Mouse (Mus musculus) small intestine, adult 2 months (tissue): Measurements from ENCODE around the gene Mcu. TPM values are rescaled to one million over a fixed set of nuclear protein-coding genes. Genes with fewer than 3 reads are reported as not detected.
A peak's percentile ranks its signal among the peaks of the same experiment; 100 is the strongest.

ENCODE experiments used
- H3K27ac ChIP-seq: fragments of 200-500 bp; 2 replicates; pipeline ENCODE4 v1.5.1; 2012; ENCODE audit warnings: low read depth, low read length, control low read depth, inconsistent platforms; ENCODE audit not compliant: insufficient read depth
- H3K27me3 ChIP-seq: fragments of 200-500 bp; 2 replicates; pipeline ENCODE4 v1.6.1; 2012; ENCODE audit warnings: mild to moderate bottlenecking, moderate library complexity, low read length, inconsistent platforms; ENCODE audit not compliant: control insufficient read depth, insufficient read depth
- H3K36me3 ChIP-seq: fragments of 200-500 bp; 2 replicates; pipeline ENCODE4 v1.6.1; 2012; ENCODE audit warnings: mild to moderate bottlenecking, low read length, control low read depth, inconsistent platforms; ENCODE audit not compliant: control insufficient read depth, insufficient read depth
- H3K4me1 ChIP-seq: fragments of 200-500 bp; 2 replicates; pipeline ENCODE4 v1.6.1; 2012; ENCODE audit warnings: low read length, inconsistent platforms, mixed read lengths; ENCODE audit not compliant: control insufficient read depth, insufficient read depth, insufficient read length
- H3K4me3 ChIP-seq: fragments of 200-500 bp; 2 replicates; pipeline ENCODE4 v1.5.1; 2012; ENCODE audit warnings: low read depth, mild to moderate bottlenecking, control low read depth, inconsistent platforms, low read length, moderate library complexity
- CTCF ChIP-seq: fragments of 200-500 bp; IDR thresholded peaks from 2 replicates; pipeline ENCODE4 v1.5.1; 2012; ENCODE audit warnings: low read depth, mild to moderate bottlenecking, control low read depth, inconsistent platforms, low read length, moderate library complexity, mixed read lengths; ENCODE audit not compliant: insufficient replicate concordance, insufficient read length; ENCODE audit errors: extremely low read depth
- POLR2A ChIP-seq: fragments of 200-500 bp; IDR thresholded peaks from 2 replicates; pipeline ENCODE4 v1.6.1; 2012; ENCODE audit warnings: low read depth, mild to moderate bottlenecking, control low read depth, inconsistent platforms, low read length, moderate library complexity
- WGBS: fragments of 180-500 bp; shearing (Covaris S2); methylation state at CpG from one replicate; pipeline ENCODE4 v1.1.7; 2018; 5-methylcytosine and 5-hydroxymethylcytosine counted together
- polyA plus RNA-seq: library from polyadenylated mRNA; depleted of rRNA; stranded (reverse); fragments of >200 nt; gene quantifications from 2 replicates; pipeline ENCODE4 v1.2.3, GENCODE M21; 2012

The Mcu gene
- polyA plus RNA-seq, 1 experiment, result 87.5 TPM

DNA sequence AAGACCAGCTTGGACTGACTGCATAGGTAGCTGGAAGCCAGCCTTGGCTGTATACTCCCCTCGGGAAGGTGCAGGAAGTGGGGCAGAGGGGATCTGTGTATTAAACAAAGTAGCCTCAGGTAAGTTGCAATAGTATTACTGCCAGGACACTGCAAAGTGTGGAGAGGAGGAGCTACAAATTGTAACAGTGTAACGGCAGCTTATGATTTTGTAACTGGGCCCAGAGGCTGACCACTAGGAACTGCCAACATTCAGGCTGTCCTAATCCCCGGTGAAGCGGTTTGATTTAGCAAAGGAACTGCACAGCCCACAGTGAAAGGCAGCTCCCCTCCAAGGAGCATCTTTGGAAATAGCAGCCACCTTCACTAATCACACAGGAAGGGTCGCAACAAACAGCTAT lies 3.2 kb downstream of the Mcu start:
- Histone ChIP-seq H3K27me3 (no peaks in the 10 kb centered on the region), H3K4me3 (no peak overlapping the region), H3K4me1 (peaks cover 14% of the 10 kb centered on the region; the same call in 1 of the 2 replicates), H3K36me3 (no peaks in the 10 kb centered on the region), H3K27ac (no peak overlapping the region)
- WGBS, result 63% methylated on average over 5 of the region's 5 CpGs
- TF ChIP-seq CTCF (no peak), POLR2A (no peak)

DNA sequence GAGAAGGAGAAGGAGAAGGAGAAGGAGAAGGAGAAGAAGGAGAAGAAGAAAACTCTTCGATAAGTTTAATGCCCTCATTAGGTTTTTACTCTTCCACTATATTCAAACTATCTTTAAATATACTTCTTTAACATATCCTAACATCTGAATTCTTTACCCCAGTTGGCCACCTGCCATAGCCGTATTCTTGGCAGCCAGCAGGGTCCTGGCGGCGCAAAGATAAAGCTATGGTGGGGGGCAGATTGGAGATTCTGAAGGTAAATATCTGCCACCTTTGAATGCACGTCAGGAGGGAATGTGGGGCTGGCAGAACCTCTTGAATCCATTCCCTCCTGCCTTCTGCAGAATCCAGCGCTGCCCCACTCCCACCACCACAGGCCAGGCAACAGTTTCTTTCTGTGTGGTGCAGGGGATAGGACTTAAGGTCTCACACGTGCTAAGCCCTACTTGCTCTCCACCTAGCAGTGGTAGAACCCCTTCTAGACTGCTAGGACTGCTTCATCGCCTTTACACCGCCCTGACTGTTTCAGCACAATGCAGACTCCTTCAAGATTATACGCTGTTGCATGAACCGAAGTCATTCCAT lies 11.5 kb downstream of the Mcu start:
- Histone ChIP-seq H3K27me3 (no peaks in the 10 kb centered on the region), H3K27ac (no peak overlapping the region), H3K4me3 (no peak overlapping the region), H3K36me3 (peaks cover 3% of the 10 kb centered on the region), H3K4me1 (peaks cover 31% of the 10 kb centered on the region)
- TF ChIP-seq CTCF, result no peak
- no peak for TF ChIP-seq POLR2A
- 61% methylated on average over 11 of the region's 11 CpGs for WGBS

GRCm38 (mm10) chr10:59603843-59604242 lies 12.6 kb downstream of the Mcu start:
- peaks cover 6% of the 10 kb centered on the region for H3K36me3 ChIP-seq

GRCm38 (mm10) chr10:59602891-59603290 lies 13.6 kb downstream of the Mcu start:
- H3K27me3 ChIP-seq, result no peaks in the 10 kb centered on the region
- peaks cover 22% of the 10 kb centered on the region for H3K4me1 ChIP-seq
- WGBS, result 70% methylated on average over 14 of the region's 14 CpGs
- H3K36me3 ChIP-seq, result peaks cover 6% of the 10 kb centered on the region
- H3K4me3 ChIP-seq, result no peak overlapping the region
- H3K27ac ChIP-seq, result no peak overlapping the region
- TF ChIP-seq POLR2A (no peak), CTCF (no peak)

More at GRCm38 (mm10) chr10:59603843-59604242, 12.6 kb downstream of the Mcu start:
- H3K27me3 ChIP-seq, result no peaks in the 10 kb centered on the region
- no peak overlapping the region for H3K4me3 ChIP-seq
- TF ChIP-seq POLR2A (no peak), CTCF (no peak)
- peaks cover 28% of the 10 kb centered on the region for H3K4me1 ChIP-seq
- 29% methylated on average over 5 of the region's 5 CpGs for WGBS
- H3K27ac ChIP-seq, result no peak overlapping the region

DNA sequence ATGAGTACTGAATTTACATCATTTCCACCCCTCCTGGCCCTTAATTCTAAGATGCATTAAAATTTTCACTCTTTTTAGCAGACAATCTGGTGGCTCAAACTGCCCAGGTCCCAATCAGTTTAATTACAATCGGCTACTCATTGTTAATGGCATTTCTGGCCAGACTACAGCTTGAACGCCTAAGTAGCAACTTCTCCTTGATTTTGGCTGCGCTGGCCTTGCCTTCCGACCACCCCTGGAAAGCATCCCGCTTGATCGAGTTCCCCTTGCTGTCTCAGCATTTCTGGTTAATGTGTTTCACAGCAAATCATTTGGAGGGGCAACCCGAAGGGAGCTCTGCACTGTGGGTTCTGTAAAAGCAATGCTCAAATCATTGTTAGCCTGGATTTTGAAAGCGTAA lies 14.4 kb downstream of the Mcu start:
- WGBS, result 88% methylated on average over 8 of the region's 8 CpGs
- Histone ChIP-seq H3K36me3 (peaks cover 13% of the 10 kb centered on the region), H3K27ac (no peak overlapping the region), H3K4me1 (peaks cover 20% of the 10 kb centered on the region), H3K27me3 (no peaks in the 10 kb centered on the region), H3K4me3 (no peak overlapping the region)
- TF ChIP-seq CTCF (no peak), POLR2A (no peak)

DNA sequence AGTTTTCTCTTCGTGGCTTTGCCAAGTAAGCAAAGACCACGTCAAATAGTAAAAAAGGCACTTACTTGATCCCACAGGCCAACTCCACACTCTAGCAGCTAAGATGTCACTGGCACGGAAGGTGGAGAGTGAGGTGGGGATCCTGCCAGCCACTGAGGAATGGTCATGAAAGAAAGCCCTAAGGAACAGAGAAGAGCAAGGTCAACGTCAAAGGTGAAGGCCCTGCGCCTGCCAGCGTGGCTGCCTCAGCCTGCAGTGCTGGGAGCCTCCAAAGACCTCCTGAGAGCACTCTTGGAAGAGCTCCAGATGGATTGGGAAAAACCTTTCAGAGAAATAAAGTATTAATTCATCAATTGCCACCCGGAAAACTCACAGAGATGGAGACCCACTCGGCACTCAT lies 16.0 kb downstream of the Mcu start:
- peak overlapping the region; percentile 37 for H3K27ac ChIP-seq
- peaks cover 16% of the 10 kb centered on the region for H3K36me3 ChIP-seq
- no peak overlapping the region for H3K4me3 ChIP-seq
- H3K4me1 ChIP-seq, result peaks cover 18% of the 10 kb centered on the region
- WGBS, result 36% methylated on average over 8 of the region's 8 CpGs
- TF ChIP-seq POLR2A, result no peak
- TF ChIP-seq CTCF, result no peak
- no peaks in the 10 kb centered on the region for H3K27me3 ChIP-seq

- Histone ChIP-seq H3K27me3 (no peaks in the 10 kb centered on the region), H3K4me3 (no peak overlapping the region), H3K4me1 (peaks cover 10% of the 10 kb centered on the region), H3K27ac (peak overlapping the region; percentile 22; the same call in 1 of the 2 replicates), H3K36me3 (peaks cover 20% of the 10 kb centered on the region)
- 35% methylated on average over 13 of the region's 13 CpGs for WGBS
- TF ChIP-seq CTCF (no peak), POLR2A (no peak)
These were observed 22.5 kb downstream of the Mcu start for GRCm38 (mm10) chr10:59593826-59594570.

- WGBS, result 96% methylated on average over 9 of the region's 9 CpGs
- no peak overlapping the region for H3K4me3 ChIP-seq
- H3K27me3 ChIP-seq, result no peaks in the 10 kb centered on the region
- TF ChIP-seq CTCF, result no peak
- TF ChIP-seq POLR2A, result no peak
- H3K36me3 ChIP-seq, result peaks cover 10% of the 10 kb centered on the region; the same call in 1 of the 2 replicates
- H3K27ac ChIP-seq, result no peak overlapping the region
- H3K4me1 ChIP-seq, result peaks cover 20% of the 10 kb centered on the region
These were observed 25.9 kb downstream of the Mcu start for GRCm38 (mm10) chr10:59590606-59591005.
